Mouse (Mus musculus) heart, postnatal 14 days (tissue): Measurements from ENCODE around the gene Gm6760. TPM values are rescaled to one million over a fixed set of nuclear protein-coding genes. Genes with fewer than 3 reads are reported as not detected.
A peak's percentile ranks its signal among the peaks of the same experiment; 100 is the strongest.

Experiments
- DNase-seq, 2 experiments: peaks; one replicate each; pipeline ENCODE4 v3.0.0; 2021 to 2022
- intact Hi-C: fragments of 180-260 bp; cut with DNase I; formaldehyde crosslinking; loops from one replicate; pipeline ENCODE4 v1.15.1; 2025
- long read RNA-seq, 2 experiments: library from polyadenylated mRNA; stranded (forward); transcript quantifications; one replicate each; pipeline ENCODE4 v2.0.0; 2021
- total RNA-seq, 2 experiments: library from RNA; stranded (reverse); gene quantifications; 2 replicates each; pipeline ENCODE4 v1.2.3; 2021

The Gm6760 gene
- not detected for total RNA-seq
- long read RNA-seq, experiment 1 = 0 reads
- long read RNA-seq, experiment 2 = 0 reads

- no peak for DNase-seq
- intact Hi-C loops = no loop called here
These were observed at the start of gene Gm6760 for GRCm38 (mm10) chrX:64152098-64152497. TSS of gene Gm6760 (minus strand) at chrX:64152198.

- DNase-seq = peak in 1 of 2 experiments; percentile 2
- intact Hi-C loops = loop anchor here (10.0 kb wide), 1 partner anchor 116 kb away; no protein-coding TSS in a partner anchor
These were observed 29.2 kb upstream of the Gm6760 start for GRCm38 (mm10) chrX:64181246-64181645.

GRCm38 (mm10) chrX:64173248-64173647, 21.2 kb upstream of the Gm6760 start, which contains the start of gene 3830417A13Rik:
TSS of gene 3830417A13Rik (plus strand) at chrX:64173548.
- no peak for DNase-seq
- intact Hi-C loops = no loop called here

Other genes with a start within 250 kb of the Gm6760 start
- gene 3830417A13Rik, start 21.4 kb upstream of the Gm6760 start, total RNA-seq = not detected
- 1 to 10 TPM in 1 of 2 experiments, under 1 TPM in 1; 0.91 to 2.0 TPM for gene Slitrk4, start 124.8 kb upstream of the Gm6760 start, total RNA-seq